Mouse (Mus musculus): ENCODE data around the gene Mturn.
A peak's percentile ranks its signal among the peaks of the same experiment; 100 is the strongest.

The Mturn gene

GRCm38 (mm10) chr6:54698691-54699476 lies 17.5 kb downstream of the Mturn start:
- DNase-seq, result peak; percentile 56

GRCm38 (mm10) chr6:54699477-54700056 lies 18.1 kb downstream of the Mturn start:
- DNase-seq, result peak; percentile 84

GRCm38 (mm10) chr6:54700516-54700915 lies 19.1 kb downstream of the Mturn start:
- no peak for DNase-seq

- no peak for DNase-seq
Measured at GRCm38 (mm10) chr6:54701901-54702300, 20.5 kb downstream of the Mturn start.

- no peak for DNase-seq
Measured at GRCm38 (mm10) chr6:54703633-54704538, 22.5 kb downstream of the Mturn start.

- no peak for DNase-seq
Measured at GRCm38 (mm10) chr6:54704539-54704845, 23.1 kb downstream of the Mturn start.

- DNase-seq, result no peak
Measured at GRCm38 (mm10) chr6:54704847-54705246, 23.4 kb downstream of the Mturn start.

- peak; percentile 49 for DNase-seq
Measured at GRCm38 (mm10) chr6:54705387-54705909, 24.0 kb downstream of the Mturn start.

GRCm38 (mm10) chr6:54706099-54706498 lies 24.7 kb downstream of the Mturn start:
- DNase-seq, result no peak

GRCm38 (mm10) chr6:54706611-54707172 lies 25.3 kb downstream of the Mturn start:
- DNase-seq, result no peak

- DNase-seq, result no peak
Measured at GRCm38 (mm10) chr6:54708646-54709045, 27.2 kb downstream of the Mturn start.

GRCm38 (mm10) chr6:54715697-54716096 lies 34.3 kb downstream of the Mturn start:
- DNase-seq, result no peak

GRCm38 (mm10) chr6:54718779-54719685 lies 37.6 kb downstream of the Mturn start:
- no peak for DNase-seq

- DNase-seq, result no peak
Measured at GRCm38 (mm10) chr6:54719686-54720310, 38.4 kb downstream of the Mturn start.

- no peak for DNase-seq
Measured at GRCm38 (mm10) chr6:54720512-54721251, 39.3 kb downstream of the Mturn start.

GRCm38 (mm10) chr6:54721252-54721635 lies 39.8 kb downstream of the Mturn start:
- no peak for DNase-seq

- DNase-seq, result no peak
Measured at GRCm38 (mm10) chr6:54726309-54726708, 44.9 kb downstream of the Mturn start.

GRCm38 (mm10) chr6:54726796-54727195 lies 45.4 kb downstream of the Mturn start:
- DNase-seq, result no peak

- DNase-seq, result no peak
Measured at GRCm38 (mm10) chr6:54727416-54727815, 46.0 kb downstream of the Mturn start.

GRCm38 (mm10) chr6:54729451-54730105 lies 48.2 kb downstream of the Mturn start:
- no peak for DNase-seq
